Mouse (Mus musculus): ENCODE results near the gene Fcgr3. TPM values are rescaled to one million over a fixed set of nuclear protein-coding genes. Genes with fewer than 3 reads are reported as not detected.

Fcgr3 gene
- polyA plus RNA-seq, 1 experiment = 0.78 TPM

GRCm38 (mm10) chr1:171101733-171102546 lies 37.2 kb upstream of the Fcgr3 start:
- Histone ChIP-seq H3K36me3 (ENCODE audit: control insufficient read depth, insufficient read depth, low read length, poor library complexity, severe bottlenecking) (no peaks in the 10 kb centered on the region), H3K9me3 (replicated peaks; ENCODE audit: control insufficient read depth, insufficient read depth, low read length, poor library complexity, severe bottlenecking) (no peaks in the 10 kb centered on the region; the same call in 1 of the 2 replicates), H3K27me3 (ENCODE audit: control insufficient read depth, insufficient read depth, low read length, poor library complexity, severe bottlenecking) (no peaks in the 10 kb centered on the region), H3K27ac (ENCODE audit: insufficient read depth, low read length) (no peak overlapping the region), H3K4me3 (ENCODE audit: low read depth, low read length) (peak overlapping the region; percentile 73), H3K4me1 (ENCODE audit: control insufficient read depth, insufficient read depth, low read length) (peaks cover 3% of the 10 kb centered on the region), H3K9ac (ENCODE audit: low read depth, poor library complexity, severe bottlenecking) (peak overlapping the region; percentile 80)
- TF ChIP-seq CTCF (IDR thresholded peaks at IDR 0.05; ENCODE audit: low read depth, low read length) (no peak), EP300 (IDR thresholded peaks at IDR 0.05; ENCODE audit: insufficient read depth, low read depth, low read length) (0 out of 2 replicates have a peak, but pooled peaks have one; percentile 46)

DNA sequence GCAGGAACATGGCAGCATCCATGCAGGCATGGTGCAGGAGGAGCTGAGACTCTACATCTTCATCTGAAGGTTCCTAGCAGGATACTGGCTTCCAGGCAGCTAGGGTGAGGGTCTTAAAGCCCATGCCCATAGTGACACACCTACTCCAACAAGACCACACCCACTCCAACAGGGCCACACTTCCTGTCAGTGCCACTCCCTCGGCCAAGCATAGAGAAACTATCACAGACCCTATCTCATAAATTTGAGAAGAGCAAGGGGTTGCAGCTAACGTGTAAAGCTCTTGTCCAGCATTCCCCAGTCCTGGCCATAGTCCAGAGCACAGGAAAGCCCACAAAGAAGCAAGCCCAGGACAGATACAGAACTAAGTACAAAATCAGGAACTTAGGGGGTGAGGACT lies 36.3 kb upstream of the Fcgr3 start:
- H3K9me3 ChIP-seq (replicated peaks; ENCODE audit: control insufficient read depth, insufficient read depth, low read length, poor library complexity, severe bottlenecking) = no peaks in the 10 kb centered on the region; the same call in 1 of the 2 replicates
- H3K9ac ChIP-seq (ENCODE audit: low read depth, poor library complexity, severe bottlenecking) = no peak overlapping the region
- no peak overlapping the region for H3K27ac ChIP-seq (ENCODE audit: insufficient read depth, low read length)
- H3K27me3 ChIP-seq (ENCODE audit: control insufficient read depth, insufficient read depth, low read length, poor library complexity, severe bottlenecking) = no peaks in the 10 kb centered on the region
- H3K4me1 ChIP-seq (ENCODE audit: control insufficient read depth, insufficient read depth, low read length) = peaks cover 3% of the 10 kb centered on the region
- no peak for TF ChIP-seq EP300 (IDR thresholded peaks at IDR 0.05; ENCODE audit: insufficient read depth, low read depth, low read length)
- no peak for TF ChIP-seq POLR2A (IDR thresholded peaks at IDR 0.05; ENCODE audit: insufficient read depth, low read length)
- no peak for TF ChIP-seq CTCF (IDR thresholded peaks at IDR 0.05; ENCODE audit: low read depth, low read length)
- H3K4me3 ChIP-seq (ENCODE audit: low read depth, low read length) = no peak overlapping the region
- H3K36me3 ChIP-seq (ENCODE audit: control insufficient read depth, insufficient read depth, low read length, poor library complexity, severe bottlenecking) = no peaks in the 10 kb centered on the region

GRCm38 (mm10) chr1:171097612-171098011 lies 32.9 kb upstream of the Fcgr3 start:
- Histone ChIP-seq H3K27ac (ENCODE audit: insufficient read depth, low read length) (peak overlapping the region; percentile 90), H3K9ac (ENCODE audit: low read depth, poor library complexity, severe bottlenecking) (no peak overlapping the region), H3K27me3 (ENCODE audit: control insufficient read depth, insufficient read depth, low read length, poor library complexity, severe bottlenecking) (no peaks in the 10 kb centered on the region), H3K36me3 (ENCODE audit: control insufficient read depth, insufficient read depth, low read length, poor library complexity, severe bottlenecking) (no peaks in the 10 kb centered on the region), H3K4me1 (ENCODE audit: control insufficient read depth, insufficient read depth, low read length) (peaks cover 3% of the 10 kb centered on the region), H3K4me3 (ENCODE audit: low read depth, low read length) (no peak overlapping the region), H3K9me3 (replicated peaks; ENCODE audit: control insufficient read depth, insufficient read depth, low read length, poor library complexity, severe bottlenecking) (no peaks in the 10 kb centered on the region; the same call in none of the 2 replicates)
- no peak for TF ChIP-seq POLR2A (IDR thresholded peaks at IDR 0.05; ENCODE audit: insufficient read depth, low read length)
- peak; percentile 74; the same call in 1 of the 2 replicates for TF ChIP-seq EP300 (IDR thresholded peaks at IDR 0.05; ENCODE audit: insufficient read depth, low read depth, low read length)

DNA sequence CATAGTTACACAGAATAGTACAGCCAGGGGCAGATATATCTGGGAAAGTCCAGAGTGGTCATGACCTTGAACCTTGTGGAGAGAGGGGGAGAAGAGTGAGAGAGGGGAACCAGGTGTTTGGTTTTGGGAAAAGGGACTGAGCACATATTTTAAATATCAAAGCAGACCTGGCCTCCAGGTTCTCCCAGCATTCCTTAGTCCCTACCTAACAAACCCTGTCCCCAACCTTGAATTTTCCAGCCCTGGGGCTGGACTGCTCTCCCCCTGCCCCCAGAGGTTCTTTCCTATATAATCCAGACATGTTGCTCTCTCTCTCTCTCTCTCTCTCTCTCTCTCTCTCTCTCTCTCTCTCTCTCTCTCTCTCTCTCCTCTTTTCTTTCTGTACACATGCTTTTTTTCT lies 32.4 kb upstream of the Fcgr3 start:
- no peak overlapping the region; the same call in 1 of the 2 replicates for H3K4me3 ChIP-seq (ENCODE audit: low read depth, low read length)
- no peak overlapping the region for H3K9ac ChIP-seq (ENCODE audit: low read depth, poor library complexity, severe bottlenecking)

DNA sequence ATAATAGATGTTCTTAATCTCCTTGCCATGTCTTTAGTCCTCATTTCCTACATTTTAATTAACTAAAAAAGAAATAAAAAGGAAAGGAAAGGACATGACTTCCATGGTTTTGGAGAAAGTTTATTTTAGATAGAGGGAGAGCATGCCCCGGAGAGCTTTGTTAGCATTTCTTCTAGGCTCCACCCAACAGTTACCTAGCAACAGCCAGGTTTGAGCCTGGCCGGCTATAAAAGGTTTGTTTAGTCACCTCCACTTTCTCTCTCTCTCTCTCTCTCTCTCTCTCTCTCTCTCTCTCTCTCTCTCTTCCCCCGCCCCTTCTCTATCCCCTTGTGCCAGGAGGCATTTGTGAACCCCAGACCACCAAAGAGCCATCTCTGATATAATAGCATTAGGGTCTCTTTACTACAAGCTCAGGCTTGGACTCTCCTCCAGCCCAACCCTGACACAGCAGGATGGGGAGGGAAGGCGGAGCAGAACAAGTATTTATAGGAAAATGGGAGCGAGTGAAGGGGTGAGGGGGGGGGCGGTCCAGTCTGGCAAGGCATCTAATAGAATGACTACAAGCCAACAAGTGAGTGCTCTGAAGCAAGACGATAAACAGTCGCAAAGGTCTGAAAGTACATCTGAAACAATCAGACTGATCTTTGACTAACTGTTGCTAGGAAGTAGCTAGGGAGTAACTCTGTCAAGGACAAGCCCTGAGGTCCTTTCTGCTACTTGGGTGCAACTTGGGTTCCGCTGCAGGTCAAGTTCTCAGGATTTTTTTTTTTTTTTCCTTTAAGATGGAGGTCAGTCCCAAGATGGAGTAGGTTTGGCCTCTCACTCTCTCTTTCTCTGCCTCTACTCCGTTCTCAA lies 31.6 kb upstream of the Fcgr3 start:
- H3K4me1 ChIP-seq (ENCODE audit: control insufficient read depth, insufficient read depth, low read length) = peaks cover 3% of the 10 kb centered on the region
- TF ChIP-seq CTCF (IDR thresholded peaks at IDR 0.05; ENCODE audit: low read depth, low read length) = no peak
- peak; percentile 64; the same call in 1 of the 2 replicates for TF ChIP-seq EP300 (IDR thresholded peaks at IDR 0.05; ENCODE audit: insufficient read depth, low read depth, low read length)
- H3K27me3 ChIP-seq (ENCODE audit: control insufficient read depth, insufficient read depth, low read length, poor library complexity, severe bottlenecking) = no peaks in the 10 kb centered on the region
- H3K9ac ChIP-seq (ENCODE audit: low read depth, poor library complexity, severe bottlenecking) = peak overlapping the region; percentile 30; the same call in 1 of the 2 replicates
- H3K27ac ChIP-seq (ENCODE audit: insufficient read depth, low read length) = peak overlapping the region; percentile 90
- no peaks in the 10 kb centered on the region for H3K36me3 ChIP-seq (ENCODE audit: control insufficient read depth, insufficient read depth, low read length, poor library complexity, severe bottlenecking)
- H3K9me3 ChIP-seq (replicated peaks; ENCODE audit: control insufficient read depth, insufficient read depth, low read length, poor library complexity, severe bottlenecking) = peaks cover 10% of the 10 kb centered on the region
- H3K4me3 ChIP-seq (ENCODE audit: low read depth, low read length) = peak overlapping the region; percentile 6

More for the DNA sequence above, 32.4 kb upstream of the Fcgr3 start:
- no peaks in the 10 kb centered on the region for H3K36me3 ChIP-seq (ENCODE audit: control insufficient read depth, insufficient read depth, low read length, poor library complexity, severe bottlenecking)
- peak overlapping the region; percentile 90 for H3K27ac ChIP-seq (ENCODE audit: insufficient read depth, low read length)
- H3K4me1 ChIP-seq (ENCODE audit: control insufficient read depth, insufficient read depth, low read length) = peaks cover 3% of the 10 kb centered on the region
- peaks cover 2% of the 10 kb centered on the region for H3K9me3 ChIP-seq (replicated peaks; ENCODE audit: control insufficient read depth, insufficient read depth, low read length, poor library complexity, severe bottlenecking)
- no peaks in the 10 kb centered on the region for H3K27me3 ChIP-seq (ENCODE audit: control insufficient read depth, insufficient read depth, low read length, poor library complexity, severe bottlenecking)
- TF ChIP-seq EP300 (IDR thresholded peaks at IDR 0.05; ENCODE audit: insufficient read depth, low read depth, low read length) (peak; percentile 94), POLR2A (IDR thresholded peaks at IDR 0.05; ENCODE audit: insufficient read depth, low read length) (no peak)
